Mouse (Mus musculus) left cerebral cortex, postnatal 25 days (tissue): ENCODE measurements around the gene Tmc7. TPM values are rescaled to one million over a fixed set of nuclear protein-coding genes. Genes with fewer than 3 reads are reported as not detected.

Source experiments
- total RNA-seq, 2 experiments: library from RNA; stranded (reverse); gene quantifications; 2 replicates each; pipeline ENCODE4 v1.2.3; 2021

The Tmc7 gene
- total RNA-seq, 2 experiments from 2014 or later, result 13.3 to 21.4 TPM

Other genes with a start within 250 kb of the Tmc7 start
- gene Syt17, start 136.5 kb downstream of the Tmc7 start, total RNA-seq, result 10 to 100 TPM; 61.6 to 73.9 TPM
- gene Itpripl2, start 92.8 kb downstream of the Tmc7 start, total RNA-seq, result 1 to 10 TPM; 3.3 to 3.4 TPM
- gene Coq7, start 51.4 kb downstream of the Tmc7 start, total RNA-seq, result 10 to 100 TPM; 33.4 to 37.1 TPM
- gene Tmc5, start 12.6 kb upstream of the Tmc7 start, total RNA-seq, result under 1 TPM; 0.27 to 0.37 TPM
- 100 to 1,000 TPM; 288 TPM for gene Gde1, start 121.0 kb upstream of the Tmc7 start, total RNA-seq
- gene Ccp110, start 127.8 kb upstream of the Tmc7 start, total RNA-seq, result 10 to 100 TPM; 44.5 to 47.7 TPM
- 10 to 100 TPM; 51.2 to 58.2 TPM for gene Vps35l, start 155.5 kb upstream of the Tmc7 start, total RNA-seq